Mouse (Mus musculus): Measurements from ENCODE around the gene Akr1a1.

- TF ChIP-seq POLR2A (IDR thresholded peaks at IDR 0.05; ENCODE audit: borderline replicate concordance, extremely low read depth, insufficient read depth, insufficient read length, poor library complexity, severe bottlenecking): no peak
- TF ChIP-seq CTCF (IDR thresholded peaks at IDR 0.05; ENCODE audit: borderline replicate concordance, extremely low read depth, insufficient read depth, insufficient read length): no peak
Measured at GRCm38 (mm10) chr4:116692146-116692545, 40.7 kb upstream of the Akr1a1 start.
